Mouse (Mus musculus) adrenal gland, postnatal 0 days (tissue): Measurements from ENCODE around the gene Speer2. TPM values are rescaled to one million over a fixed set of nuclear protein-coding genes. Genes with fewer than 3 reads are reported as not detected.

Experiments used
- polyA plus RNA-seq: library from polyadenylated mRNA; unstranded; fragments of >200 nt; fragmentation: Nextera tagmentation; extraction: Ambion mirVana; gene quantifications from 2 replicates; pipeline ENCODE4 v1.2.1, GENCODE M21; 2015

The Speer2 gene
- not detected in 2 replicates for polyA plus RNA-seq

DNA sequence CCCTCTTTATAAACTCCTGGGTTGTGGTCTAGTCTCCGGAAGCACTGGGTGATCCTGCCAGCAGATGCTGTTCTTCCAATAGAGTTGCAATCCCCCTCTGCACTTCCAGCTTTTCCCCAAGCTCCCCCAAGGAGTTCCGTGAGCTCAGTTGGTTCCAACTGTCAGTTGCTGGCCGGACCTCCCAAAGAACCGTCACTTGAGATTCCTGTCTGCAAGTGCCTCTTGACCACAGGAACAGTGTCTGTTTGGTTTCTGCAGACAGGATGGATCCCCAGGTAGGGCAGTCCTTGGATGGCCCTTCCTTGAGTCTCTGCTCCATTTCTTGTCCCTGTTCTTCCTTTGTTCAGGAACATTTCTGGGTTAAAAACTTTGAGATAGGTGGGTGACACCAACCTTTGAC lies at the start of gene Speer2:
Gene Speer2 (minus strand): TSS at position 101 of the 400 bp plus-strand sequence.

